ENCODE assay signal across 20 mouse cellular contexts in the genomic region with DNA sequence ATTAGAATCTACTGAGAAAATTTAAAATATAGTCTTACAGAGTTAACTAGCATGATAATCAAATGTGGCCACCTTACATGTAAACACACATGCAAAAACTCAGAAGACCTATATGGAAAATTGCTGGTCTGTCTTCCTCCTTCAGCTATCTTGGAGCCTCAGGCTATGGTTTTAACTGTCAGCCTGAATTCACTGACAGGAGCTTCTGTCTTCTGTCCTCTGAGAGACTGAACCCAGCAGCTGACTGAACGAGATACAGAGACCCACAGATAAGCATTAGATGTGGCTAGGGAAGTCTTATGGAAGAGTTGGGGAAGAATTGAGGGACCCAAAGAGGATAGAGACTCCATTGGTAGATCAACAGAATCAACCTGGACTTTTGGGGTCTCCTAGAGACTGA.
"Had no signal": no experiment of that assay in that cellular context is flagged by ENCODE, and none has a peak within 500 bp of the region (broad histone marks: within the 10 kb centered on the region; RNA-seq: fewer than 3 reads in every experiment).

No protein-coding gene starts in this region.

- H3K27ac ChIP-seq: midbrain, embryonic 10.5 days; midbrain, embryonic 12.5 days; neural tube, embryonic 13.5 days; neural tube, embryonic 15.5 days had no signal

- H3K4me1 ChIP-seq: megakaryocyte, embryonic 14.5 days; midbrain, embryonic 10.5 days; midbrain, embryonic 12.5 days; neural tube, embryonic 13.5 days; neural tube, embryonic 15.5 days had no signal

- H3K27me3 ChIP-seq: megakaryocyte, embryonic 14.5 days; midbrain, embryonic 12.5 days; neural tube, embryonic 13.5 days; neural tube, embryonic 15.5 days had no signal

- H3K9me3 ChIP-seq: midbrain, embryonic 10.5 days; midbrain, embryonic 12.5 days had no signal

- DNase-seq: lung, adult 18-20 months; lung, embryonic 14.5 days; lung, postnatal 10 days; lung, postnatal 4 days; midbrain, embryonic 14.5 days; retina, postnatal 1 day; right cerebral cortex, adult 18-20 months; right cerebral cortex, postnatal 25 days; right cerebral cortex, postnatal 4 days; spleen, adult 18-20 months; thymus, adult 18-20 months; thymus, postnatal 14 days; thymus, postnatal 36 days had no signal

- H3K36me3 ChIP-seq: midbrain, embryonic 10.5 days; midbrain, embryonic 12.5 days; neural tube, embryonic 13.5 days; neural tube, embryonic 15.5 days had no signal

- ATAC-seq: midbrain, embryonic 16.5 days had no signal

- H3K9ac ChIP-seq: lung, embryonic 14.5 days; midbrain, embryonic 12.5 days; neural tube, embryonic 13.5 days; neural tube, embryonic 15.5 days had no signal

- H3K4me3 ChIP-seq: megakaryocyte, embryonic 14.5 days; midbrain, embryonic 10.5 days; midbrain, embryonic 12.5 days; myocyte; neural tube, embryonic 13.5 days; neural tube, embryonic 15.5 days had no signal

- H3K4me2 ChIP-seq: lung, embryonic 14.5 days; midbrain, embryonic 12.5 days; neural tube, embryonic 13.5 days; neural tube, embryonic 15.5 days had no signal
